Mouse (Mus musculus) embryonic facial prominence, embryonic 14.5 days (tissue): Measurements from ENCODE around the gene Qrfpr. TPM values are rescaled to one million over a fixed set of nuclear protein-coding genes. Genes with fewer than 3 reads are reported as not detected.

Experiments used
- ATAC-seq: fragments of 200-750 bp; cut with Nextera tagmentation; 2 replicates; pipeline ENCODE4 v1.8.0; 2017; ENCODE audit warnings: low read depth, moderate number of reproducible peaks, moderate TSS enrichment
- DNase-seq: peaks from one replicate; pipeline ENCODE4 v3.0.0-alpha.2; 2015; ENCODE audit warnings: low spot score
- H3K27ac ChIP-seq: fragments of 300-500 bp; sonication (generic); replicated peaks from 2 replicates; pipeline ENCODE4 v1.5.1; 2014; ENCODE audit warnings: low read depth, mild to moderate bottlenecking, low read length, moderate library complexity
- H3K27me3 ChIP-seq: fragments of 300-500 bp; sonication (generic); replicated peaks from 2 replicates; pipeline ENCODE4 v1.6.1; 2014; ENCODE audit warnings: low read length; ENCODE audit not compliant: control insufficient read depth, insufficient read depth
- H3K36me3 ChIP-seq: fragments of 300-500 bp; sonication (generic); 2 replicates; pipeline ENCODE4 v1.6.1; 2014; ENCODE audit warnings: low read length, mixed read lengths; ENCODE audit not compliant: control insufficient read depth, insufficient read depth
- H3K4me1 ChIP-seq: fragments of 300-500 bp; sonication (generic); 2 replicates; pipeline ENCODE4 v1.6.1; 2014; ENCODE audit warnings: antibody characterized with exemption, low read length; ENCODE audit not compliant: control insufficient read depth, insufficient read depth
- H3K4me2 ChIP-seq: fragments of 300-500 bp; sonication (generic); 2 replicates; pipeline ENCODE4 v1.6.1; 2014; ENCODE audit warnings: low read depth, mild to moderate bottlenecking, low read length, moderate library complexity, mixed read lengths
- H3K4me3 ChIP-seq: fragments of 300-500 bp; sonication (generic); 2 replicates; pipeline ENCODE4 v1.5.1; 2014; ENCODE audit warnings: low read depth, mild to moderate bottlenecking, low read length
- H3K9ac ChIP-seq: fragments of 300-500 bp; sonication (generic); 2 replicates; pipeline ENCODE4 v1.6.1; 2014; ENCODE audit warnings: low read depth, mild to moderate bottlenecking, low read length, moderate library complexity, mixed read lengths
- H3K9me3 ChIP-seq: fragments of 300-500 bp; sonication (generic); 2 replicates; pipeline ENCODE4 v1.6.1; 2016; ENCODE audit warnings: low read length; ENCODE audit not compliant: control insufficient read depth
- WGBS: fragments of 180-500 bp; shearing (Covaris S2); extraction: QIAGEN DNeasy Blood & Tissue Kit; methylation state at CpG from one replicate; pipeline ENCODE4 v1.1.7; 2014; 5-methylcytosine and 5-hydroxymethylcytosine counted together
- polyA plus RNA-seq: library from polyadenylated mRNA; unstranded; fragments of >200 nt; fragmentation: Nextera tagmentation; extraction: Ambion mirVana; gene quantifications from 2 replicates; pipeline ENCODE4 v1.2.1, GENCODE M21; 2014

The Qrfpr gene
- polyA plus RNA-seq, 1 experiment from 2014 or later = 0.72 TPM

GRCm38 (mm10) chr3:36173761-36174160 is 48.4 kb downstream of the Qrfpr start:
- DNase-seq (no peak), ATAC-seq (no peak)
- H3K4me1 ChIP-seq = no peaks in the 10 kb centered on the region
- H3K27me3 ChIP-seq = no peaks in the 10 kb centered on the region
- no peak overlapping the region for H3K4me3 ChIP-seq
- H3K9me3 ChIP-seq = no peaks in the 10 kb centered on the region
- 88% methylated on average over 2 of the region's 2 CpGs for WGBS
- no peak overlapping the region for H3K27ac ChIP-seq
- H3K9ac ChIP-seq = no peak overlapping the region
- no peak overlapping the region for H3K4me2 ChIP-seq
- no peaks in the 10 kb centered on the region for H3K36me3 ChIP-seq

- peaks cover 20% of the 10 kb centered on the region for H3K36me3 ChIP-seq
- DNase-seq = no peak
- H3K4me3 ChIP-seq = no peak overlapping the region
- H3K27ac ChIP-seq = no peak overlapping the region
- no peak for ATAC-seq
- H3K9me3 ChIP-seq = no peaks in the 10 kb centered on the region
- WGBS = 100% methylated on average over 1 of the region's 1 CpGs
- H3K4me2 ChIP-seq = no peak overlapping the region
- H3K4me1 ChIP-seq = no peaks in the 10 kb centered on the region
- no peaks in the 10 kb centered on the region for H3K27me3 ChIP-seq
- H3K9ac ChIP-seq = no peak overlapping the region
Observed at GRCm38 (mm10) chr3:36171348-36171747, 50.8 kb downstream of the Qrfpr start.

- Histone ChIP-seq H3K27me3 (no peaks in the 10 kb centered on the region), H3K36me3 (peaks cover 26% of the 10 kb centered on the region), H3K4me1 (no peaks in the 10 kb centered on the region), H3K4me2 (no peak overlapping the region), H3K27ac (no peak overlapping the region), H3K9ac (no peak overlapping the region), H3K9me3 (peaks cover 4% of the 10 kb centered on the region), H3K4me3 (no peak overlapping the region)
- WGBS = 74% methylated on average over 1 of the region's 1 CpGs
- ATAC-seq (no peak), DNase-seq (no peak)
Observed at GRCm38 (mm10) chr3:36170670-36171210, 51.4 kb downstream of the Qrfpr start.

- Histone ChIP-seq H3K27ac (no peak overlapping the region), H3K36me3 (peaks cover 11% of the 10 kb centered on the region), H3K4me2 (no peak overlapping the region), H3K9ac (no peak overlapping the region), H3K9me3 (peaks cover 9% of the 10 kb centered on the region), H3K4me1 (peaks cover 22% of the 10 kb centered on the region), H3K27me3 (no peaks in the 10 kb centered on the region), H3K4me3 (no peak overlapping the region)
- DNase-seq (no peak), ATAC-seq (no peak)
- whole genome bisulfite sequencing = 30% methylated on average over 5 of the region's 5 CpGs
Observed at GRCm38 (mm10) chr3:36155268-36155667, 66.8 kb downstream of the Qrfpr start.

GRCm38 (mm10) chr3:36150934-36151686 is 71.0 kb downstream of the Qrfpr start, which contains the start of gene D3Ertd254e:
Gene D3Ertd254e, plus strand, starts transcription at chr3:36151017.
- H3K4me1 ChIP-seq = peaks cover 22% of the 10 kb centered on the region
- peak within 1 kb of the TSS; percentile 62 for H3K4me2 ChIP-seq
- no peaks in the 10 kb centered on the region for H3K36me3 ChIP-seq
- H3K9ac ChIP-seq = peak within 1 kb of the TSS; percentile 90
- under 1% methylated on average over 27 of the region's 54 CpGs for WGBS
- H3K4me3 ChIP-seq = peak within 1 kb of the TSS; percentile 81
- no peaks in the 10 kb centered on the region for H3K27me3 ChIP-seq
- peak within 1 kb of the TSS; percentile 88 for H3K27ac ChIP-seq
- ATAC-seq = peak; percentile 100
- no peaks in the 10 kb centered on the region for H3K9me3 ChIP-seq
- DNase-seq = peak; percentile 98

GRCm38 (mm10) chr3:36150537-36150933 is 71.6 kb downstream of the Qrfpr start:
- peaks cover 22% of the 10 kb centered on the region for H3K4me1 ChIP-seq
- peak overlapping the region; percentile 81 for H3K4me3 ChIP-seq
- H3K4me2 ChIP-seq = peak overlapping the region; percentile 62
- no peak overlapping the region for H3K27ac ChIP-seq
- no peaks in the 10 kb centered on the region for H3K27me3 ChIP-seq
- no peaks in the 10 kb centered on the region for H3K9me3 ChIP-seq
- 11% methylated on average over 1 of the region's 1 CpGs for WGBS
- H3K9ac ChIP-seq = peak overlapping the region; percentile 90; the same call in 1 of the 2 replicates
- H3K36me3 ChIP-seq = no peaks in the 10 kb centered on the region
- ATAC-seq (no peak), DNase-seq (no peak)

- Histone ChIP-seq H3K36me3 (no peaks in the 10 kb centered on the region), H3K27ac (no peak overlapping the region), H3K9me3 (no peaks in the 10 kb centered on the region), H3K4me1 (no peaks in the 10 kb centered on the region), H3K4me3 (no peak overlapping the region), H3K9ac (no peak overlapping the region), H3K27me3 (no peaks in the 10 kb centered on the region), H3K4me2 (no peak overlapping the region)
- no peak for DNase-seq
- no peak for ATAC-seq
Observed at GRCm38 (mm10) chr3:36138996-36139395, 83.1 kb downstream of the Qrfpr start.

GRCm38 (mm10) chr3:36138171-36138660 is 83.9 kb downstream of the Qrfpr start:
- no peak for ATAC-seq
- no peaks in the 10 kb centered on the region for H3K27me3 ChIP-seq
- no peak overlapping the region for H3K4me3 ChIP-seq
- 78% methylated on average over 1 of the region's 1 CpGs for WGBS
- no peak overlapping the region for H3K4me2 ChIP-seq
- H3K36me3 ChIP-seq = no peaks in the 10 kb centered on the region
- H3K9ac ChIP-seq = no peak overlapping the region
- no peak overlapping the region for H3K27ac ChIP-seq
- no peaks in the 10 kb centered on the region for H3K9me3 ChIP-seq
- no peak for DNase-seq
- H3K4me1 ChIP-seq = no peaks in the 10 kb centered on the region
